Mouse (Mus musculus): Measurements from ENCODE around the gene Myo10. TPM values are rescaled to one million over a fixed set of nuclear protein-coding genes. Genes with fewer than 3 reads are reported as not detected.
A peak's percentile ranks its signal among the peaks of the same experiment; 100 is the strongest.

Gene Myo10
- polyA plus RNA-seq, 1 experiment from 2014 or later: 35.0 TPM

DNA sequence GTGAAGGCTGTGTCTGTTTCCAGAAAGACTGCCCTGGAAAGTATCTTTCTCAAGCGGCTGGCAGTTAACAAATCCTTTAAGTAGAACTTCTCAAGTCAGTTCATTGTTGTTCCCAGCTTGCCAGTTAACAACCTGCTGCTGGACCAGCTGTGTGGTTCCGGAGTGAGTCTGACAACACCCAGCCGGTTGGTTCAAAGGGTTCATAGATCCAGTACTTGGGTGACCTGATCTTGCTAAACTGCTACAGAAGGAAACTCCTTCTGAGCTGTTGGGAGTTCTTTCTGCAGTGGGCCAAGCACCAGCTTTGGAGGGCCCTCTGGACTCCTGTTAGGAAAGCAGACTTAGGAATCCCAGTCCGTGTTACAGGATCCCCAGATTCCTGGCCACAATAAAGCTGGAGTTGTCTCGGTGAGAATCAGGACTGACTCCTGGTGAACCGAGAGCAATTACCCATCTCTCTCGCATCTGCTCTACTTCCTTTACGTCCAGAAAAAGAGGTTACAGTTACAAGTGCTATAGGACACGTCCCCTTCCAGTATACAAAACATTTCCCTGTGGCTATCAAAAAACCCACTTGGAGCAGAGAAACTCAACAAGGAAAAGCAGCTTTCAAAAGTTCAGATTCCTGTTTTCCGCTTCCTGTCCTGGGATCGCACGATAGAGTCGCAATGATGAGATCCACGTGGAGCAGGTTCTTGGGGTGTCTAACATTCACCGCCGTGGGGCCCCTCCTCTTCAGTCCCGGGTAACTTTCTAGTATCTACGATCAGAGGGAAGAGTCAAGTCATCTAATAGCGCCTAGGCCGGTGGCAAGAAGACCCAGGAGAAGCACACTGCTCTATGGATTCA, 750 bp upstream of the Myo10 start:
- WGBS: 5% methylated on average over 20 of the region's 20 CpGs
- H3K9ac ChIP-seq: no peak overlapping the region
- no peak overlapping the region for H3K27ac ChIP-seq
- H3K4me3 ChIP-seq: peak overlapping the region; percentile 77
- peak; percentile 5; the same call in 1 of the 2 replicates for ATAC-seq (ENCODE audit: low FRiP score, low read depth)
- peak overlapping the region; percentile 94 for H3K4me2 ChIP-seq (replicated peaks)
- H3K27me3 ChIP-seq (replicated peaks): peaks cover 5% of the 10 kb centered on the region; the same call in 1 of the 2 replicates
- H3K36me3 ChIP-seq: no peaks in the 10 kb centered on the region
- H3K4me1 ChIP-seq: peaks cover 19% of the 10 kb centered on the region
- H3K9me3 ChIP-seq: no peaks in the 10 kb centered on the region

DNA sequence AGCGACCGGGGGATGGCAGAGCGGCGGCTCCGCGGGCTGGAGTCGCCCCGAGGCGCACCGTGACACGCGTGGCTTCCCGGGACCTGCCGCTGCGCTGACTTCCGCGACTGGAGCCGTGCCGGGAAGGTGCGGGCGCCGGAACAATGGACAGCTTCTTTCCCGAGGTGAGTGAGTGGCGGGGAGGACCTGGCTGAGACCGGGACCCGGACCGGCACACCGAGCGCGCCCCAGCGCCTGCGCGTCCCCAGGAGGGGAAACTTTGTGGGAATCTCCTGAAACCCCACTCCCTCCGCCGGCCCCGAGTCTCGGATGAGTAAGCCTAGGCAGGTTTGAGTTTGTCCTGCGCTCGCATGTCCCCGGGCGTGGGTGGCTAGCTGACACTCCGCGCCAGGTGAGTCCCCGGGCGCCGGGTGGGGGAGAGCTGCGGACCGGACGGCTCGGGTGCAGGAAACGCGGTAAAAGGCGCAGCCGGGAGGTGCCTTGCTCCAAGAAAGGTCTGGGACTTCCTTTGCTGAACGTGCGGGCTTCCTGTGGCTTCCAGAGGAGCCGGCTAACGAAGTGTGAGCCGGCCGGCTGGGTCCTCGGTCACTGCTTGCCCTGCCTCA, 644 bp downstream of the Myo10 start:
- peaks cover 5% of the 10 kb centered on the region; the same call in 1 of the 2 replicates for H3K27me3 ChIP-seq (replicated peaks)
- peak overlapping the region; percentile 72 for H3K9ac ChIP-seq
- no peaks in the 10 kb centered on the region for H3K36me3 ChIP-seq
- WGBS: under 1% methylated on average over 61 of the region's 61 CpGs
- H3K4me1 ChIP-seq: peaks cover 19% of the 10 kb centered on the region
- H3K4me2 ChIP-seq (replicated peaks): peak overlapping the region; percentile 94
- H3K4me3 ChIP-seq: peak overlapping the region; percentile 77
- no peaks in the 10 kb centered on the region for H3K9me3 ChIP-seq
- H3K27ac ChIP-seq: 0 out of 2 replicates have a peak overlapping the region, but pooled peaks have one; percentile 26
- peak; percentile 52; the same call in 1 of the 2 replicates for ATAC-seq (ENCODE audit: low FRiP score, low read depth)

DNA sequence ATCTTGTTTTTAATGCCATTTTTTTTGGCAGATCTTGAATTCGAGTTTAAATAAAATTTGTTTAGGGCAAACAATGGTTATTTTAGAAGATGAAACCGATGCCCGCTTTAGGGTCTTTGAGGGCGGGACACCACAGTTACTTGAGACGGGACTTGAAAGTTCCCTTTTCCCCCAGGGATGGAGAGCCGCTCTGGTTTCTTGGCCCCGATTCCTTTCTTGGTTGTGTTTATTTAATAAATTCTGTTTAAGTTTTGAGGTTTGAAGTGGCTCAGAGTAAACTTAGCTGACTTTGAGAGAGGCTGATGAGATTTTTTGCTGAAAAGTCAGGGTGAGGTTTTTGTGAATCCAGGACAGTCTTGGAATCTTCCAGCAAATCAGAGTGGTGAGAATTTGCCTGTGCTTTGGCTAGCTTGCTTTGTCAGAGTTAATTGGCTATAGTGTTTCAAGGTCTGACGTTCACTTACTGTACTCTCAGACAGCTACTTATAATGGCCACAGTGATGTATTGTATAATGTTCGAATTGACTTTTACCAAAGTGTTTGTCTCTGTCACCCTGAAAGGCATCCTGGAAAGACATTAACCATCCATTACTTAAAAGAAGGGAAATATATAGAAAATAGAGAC, 1.3 kb downstream of the Myo10 start:
- ATAC-seq (ENCODE audit: low FRiP score, low read depth): no peak
- Histone ChIP-seq H3K9me3 (no peaks in the 10 kb centered on the region), H3K4me2 (replicated peaks) (peak overlapping the region; percentile 94), H3K27ac (no peak overlapping the region), H3K9ac (peak overlapping the region; percentile 72), H3K36me3 (no peaks in the 10 kb centered on the region), H3K27me3 (replicated peaks) (peaks cover 5% of the 10 kb centered on the region; the same call in 1 of the 2 replicates), H3K4me1 (peaks cover 19% of the 10 kb centered on the region), H3K4me3 (peak overlapping the region; percentile 77)
- 7% methylated on average over 9 of the region's 9 CpGs for WGBS

DNA sequence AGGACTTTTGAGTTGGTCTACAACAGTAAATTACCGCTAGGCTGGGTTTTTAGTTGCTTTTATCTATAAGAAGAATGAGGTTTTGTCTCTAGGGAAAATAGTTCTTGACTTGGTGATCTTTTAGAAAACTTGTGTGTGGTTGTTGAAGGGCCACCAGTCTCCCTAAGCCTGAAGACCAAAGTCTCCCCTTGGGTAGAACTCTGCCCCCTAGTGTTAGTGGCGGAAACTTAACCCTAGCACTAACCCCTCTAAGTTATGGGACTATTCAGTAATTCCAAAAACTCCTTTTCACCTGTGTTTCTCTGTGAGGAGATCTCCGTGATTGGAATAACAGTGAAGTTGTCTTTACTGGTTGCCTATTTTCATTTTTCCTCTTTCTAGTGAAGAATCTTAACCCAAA, 1.9 kb downstream of the Myo10 start:
- 59% methylated on average over 3 of the region's 3 CpGs for WGBS
- H3K36me3 ChIP-seq: no peaks in the 10 kb centered on the region
- no peak overlapping the region for H3K9ac ChIP-seq
- H3K4me2 ChIP-seq (replicated peaks): peak overlapping the region; percentile 94
- H3K4me3 ChIP-seq: no peak overlapping the region
- H3K27ac ChIP-seq: no peak overlapping the region
- no peaks in the 10 kb centered on the region for H3K9me3 ChIP-seq
- peaks cover 5% of the 10 kb centered on the region; the same call in 1 of the 2 replicates for H3K27me3 ChIP-seq (replicated peaks)
- no peak for ATAC-seq (ENCODE audit: low FRiP score, low read depth)
- H3K4me1 ChIP-seq: peaks cover 19% of the 10 kb centered on the region

DNA sequence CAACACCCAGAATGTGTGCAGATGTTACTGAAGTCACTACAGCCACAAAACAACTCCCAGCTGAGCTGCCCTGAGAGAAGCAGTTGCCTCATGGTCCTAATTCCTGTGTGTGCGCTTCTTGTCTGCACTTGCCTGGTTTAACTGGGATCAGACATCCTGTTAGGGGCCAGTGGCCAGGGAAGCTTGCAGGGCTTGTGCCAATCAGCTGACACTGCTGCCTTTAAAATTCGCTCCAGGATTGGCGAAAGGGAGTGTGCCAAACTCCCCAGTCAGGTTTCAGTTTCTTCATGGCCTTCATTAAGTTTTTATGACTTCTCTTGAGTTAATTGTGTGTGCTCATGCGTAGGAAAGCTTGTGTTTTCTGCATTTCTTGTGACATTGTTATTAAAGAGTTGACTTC, 3.1 kb downstream of the Myo10 start:
- Histone ChIP-seq H3K4me2 (replicated peaks) (0 out of 2 replicates have a peak overlapping the region, but pooled peaks have one; percentile 5), H3K4me3 (no peak overlapping the region)
- no peak for ATAC-seq (ENCODE audit: low FRiP score, low read depth)

DNA sequence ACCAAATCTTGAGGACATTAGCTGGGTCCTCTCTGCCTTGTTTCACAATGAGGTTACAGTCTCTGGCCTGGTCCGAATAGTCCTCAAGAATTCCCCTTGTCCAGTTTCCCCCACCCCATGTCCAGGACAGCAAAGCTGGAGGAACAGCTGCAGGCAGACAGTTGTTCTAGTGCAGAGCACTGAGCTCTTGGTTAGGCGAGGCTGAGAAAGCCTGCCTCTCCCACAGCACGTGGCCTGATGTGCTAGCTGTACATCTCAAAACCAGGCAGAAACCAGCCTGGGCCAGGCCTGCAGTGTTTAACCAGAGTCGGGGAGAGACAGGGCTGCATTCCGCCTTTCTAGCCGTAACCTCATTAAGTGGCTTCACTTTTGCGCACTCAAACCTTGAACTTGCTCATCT, 4.7 kb downstream of the Myo10 start:
- Histone ChIP-seq H3K36me3 (no peaks in the 10 kb centered on the region), H3K4me1 (peaks cover 19% of the 10 kb centered on the region), H3K27ac (no peak overlapping the region), H3K9ac (no peak overlapping the region), H3K4me3 (no peak overlapping the region), H3K27me3 (replicated peaks) (0 out of 2 replicates have a peak, but pooled peaks cover 2% of the 10 kb centered on the region), H3K4me2 (replicated peaks) (no peak overlapping the region), H3K9me3 (no peaks in the 10 kb centered on the region)
- ATAC-seq (ENCODE audit: low FRiP score, low read depth): no peak
- WGBS: 85% methylated on average over 7 of the region's 7 CpGs

More for the DNA sequence above, 3.1 kb downstream of the Myo10 start:
- no peak overlapping the region for H3K27ac ChIP-seq
- no peaks in the 10 kb centered on the region for H3K9me3 ChIP-seq
- no peaks in the 10 kb centered on the region for H3K36me3 ChIP-seq
- H3K27me3 ChIP-seq (replicated peaks): peaks cover 5% of the 10 kb centered on the region; the same call in 1 of the 2 replicates
- 59% methylated on average over 4 of the region's 4 CpGs for WGBS
- no peak overlapping the region for H3K9ac ChIP-seq
- peaks cover 19% of the 10 kb centered on the region for H3K4me1 ChIP-seq

DNA sequence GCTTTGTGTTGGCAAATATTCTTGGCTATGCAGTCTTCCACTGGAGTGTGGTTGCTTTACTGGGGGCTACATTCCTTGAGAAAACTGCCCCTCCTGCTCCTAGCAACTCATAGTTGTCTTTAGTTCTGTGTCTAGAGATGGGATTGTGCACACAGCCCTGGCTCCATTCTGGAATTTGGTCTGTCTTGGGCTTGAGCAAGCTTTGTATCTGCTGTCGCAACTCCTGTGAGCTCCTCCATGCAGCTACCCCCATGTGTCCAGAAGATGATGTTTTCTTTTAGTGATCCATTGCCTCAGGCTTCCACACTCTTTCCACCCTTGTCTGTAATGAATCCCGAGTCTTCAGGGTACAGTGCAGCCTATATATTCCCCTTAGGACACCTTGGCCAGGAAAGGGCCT, 5.9 kb downstream of the Myo10 start:
- H3K4me1 ChIP-seq: peaks cover 23% of the 10 kb centered on the region
- WGBS: 92% methylated on average over 2 of the region's 2 CpGs
- no peak overlapping the region for H3K9ac ChIP-seq
- no peak overlapping the region for H3K27ac ChIP-seq
- 0 out of 2 replicates have a peak, but pooled peaks cover 2% of the 10 kb centered on the region for H3K27me3 ChIP-seq (replicated peaks)
- ATAC-seq (ENCODE audit: low FRiP score, low read depth): no peak
- no peak overlapping the region for H3K4me2 ChIP-seq (replicated peaks)
- no peaks in the 10 kb centered on the region for H3K36me3 ChIP-seq
- no peak overlapping the region for H3K4me3 ChIP-seq
- no peaks in the 10 kb centered on the region for H3K9me3 ChIP-seq

DNA sequence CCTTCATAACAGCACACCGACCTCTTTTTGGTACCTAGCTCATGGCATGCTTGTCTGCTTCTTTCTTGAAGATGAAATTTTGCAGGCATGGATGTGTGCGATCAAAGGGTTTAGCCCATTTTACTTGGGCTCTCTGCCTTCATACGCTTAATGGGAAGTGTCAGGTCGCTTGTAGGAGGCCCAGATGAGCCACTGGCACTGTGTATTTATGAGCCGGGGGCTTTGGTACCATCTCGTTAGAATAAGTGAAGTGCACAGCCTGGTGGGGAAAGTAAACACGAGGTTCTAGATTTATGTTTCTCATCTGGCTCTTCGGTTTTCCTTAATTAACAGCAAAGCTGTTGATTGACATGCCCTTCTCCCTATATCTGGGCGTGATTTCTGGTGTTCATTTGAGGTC, 8.4 kb downstream of the Myo10 start:
- Histone ChIP-seq H3K4me3 (no peak overlapping the region), H3K4me1 (peaks cover 8% of the 10 kb centered on the region), H3K9ac (no peak overlapping the region), H3K27ac (no peak overlapping the region), H3K9me3 (no peaks in the 10 kb centered on the region), H3K27me3 (replicated peaks) (no peaks in the 10 kb centered on the region), H3K36me3 (no peaks in the 10 kb centered on the region), H3K4me2 (replicated peaks) (no peak overlapping the region)
- WGBS: 73% methylated on average over 9 of the region's 9 CpGs
- ATAC-seq (ENCODE audit: low FRiP score, low read depth): no peak

DNA sequence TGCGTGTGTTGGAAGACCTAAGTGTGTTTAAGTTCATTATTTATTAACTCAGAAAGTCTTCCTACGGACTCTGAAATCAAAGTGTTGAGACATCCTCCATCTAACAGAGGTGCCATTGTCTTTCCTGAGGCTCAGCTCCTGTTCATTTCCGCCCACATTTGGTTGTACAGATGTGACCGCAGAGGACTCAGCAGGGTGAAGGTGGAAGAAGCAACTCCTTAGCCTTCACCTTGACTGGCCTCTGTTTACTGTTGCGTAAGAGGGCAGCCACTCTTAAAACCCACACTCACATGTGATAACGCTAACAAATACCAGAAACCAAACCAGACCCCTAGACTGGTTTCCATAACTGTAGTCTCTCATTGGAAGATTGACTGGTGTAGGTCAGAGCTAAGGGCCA, 9.0 kb downstream of the Myo10 start:
- no peaks in the 10 kb centered on the region for H3K36me3 ChIP-seq
- no peak overlapping the region for H3K4me2 ChIP-seq (replicated peaks)
- WGBS: 89% methylated on average over 6 of the region's 6 CpGs
- H3K9me3 ChIP-seq: no peaks in the 10 kb centered on the region
- ATAC-seq (ENCODE audit: low FRiP score, low read depth): no peak
- no peak overlapping the region for H3K4me3 ChIP-seq
- no peak overlapping the region for H3K27ac ChIP-seq
- no peak overlapping the region for H3K9ac ChIP-seq
- H3K27me3 ChIP-seq (replicated peaks): no peaks in the 10 kb centered on the region
- peaks cover 4% of the 10 kb centered on the region; the same call in 1 of the 2 replicates for H3K4me1 ChIP-seq

DNA sequence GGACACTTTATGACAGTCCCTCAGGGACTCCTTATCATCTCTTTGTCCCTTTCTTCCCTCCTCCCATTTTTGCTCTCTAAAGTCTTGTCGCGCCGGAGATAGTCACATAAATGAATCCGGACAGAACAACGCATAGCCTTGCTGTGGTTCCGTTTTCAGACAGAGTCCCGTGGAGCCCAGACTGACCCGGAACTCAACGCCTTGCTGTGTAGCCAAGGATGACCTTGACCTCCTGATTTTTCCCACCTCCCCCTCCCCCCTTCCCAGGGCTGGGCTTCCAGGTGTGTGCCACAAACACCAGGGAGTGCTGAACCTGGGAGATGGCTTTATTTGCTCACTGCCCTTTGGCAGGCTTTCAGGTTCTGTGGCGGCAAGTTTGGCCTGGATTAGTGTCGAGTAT, 10.6 kb downstream of the Myo10 start:
- ATAC-seq (ENCODE audit: low FRiP score, low read depth): no peak
- 81% methylated on average over 11 of the region's 11 CpGs for WGBS
- no peaks in the 10 kb centered on the region for H3K9me3 ChIP-seq

DNA sequence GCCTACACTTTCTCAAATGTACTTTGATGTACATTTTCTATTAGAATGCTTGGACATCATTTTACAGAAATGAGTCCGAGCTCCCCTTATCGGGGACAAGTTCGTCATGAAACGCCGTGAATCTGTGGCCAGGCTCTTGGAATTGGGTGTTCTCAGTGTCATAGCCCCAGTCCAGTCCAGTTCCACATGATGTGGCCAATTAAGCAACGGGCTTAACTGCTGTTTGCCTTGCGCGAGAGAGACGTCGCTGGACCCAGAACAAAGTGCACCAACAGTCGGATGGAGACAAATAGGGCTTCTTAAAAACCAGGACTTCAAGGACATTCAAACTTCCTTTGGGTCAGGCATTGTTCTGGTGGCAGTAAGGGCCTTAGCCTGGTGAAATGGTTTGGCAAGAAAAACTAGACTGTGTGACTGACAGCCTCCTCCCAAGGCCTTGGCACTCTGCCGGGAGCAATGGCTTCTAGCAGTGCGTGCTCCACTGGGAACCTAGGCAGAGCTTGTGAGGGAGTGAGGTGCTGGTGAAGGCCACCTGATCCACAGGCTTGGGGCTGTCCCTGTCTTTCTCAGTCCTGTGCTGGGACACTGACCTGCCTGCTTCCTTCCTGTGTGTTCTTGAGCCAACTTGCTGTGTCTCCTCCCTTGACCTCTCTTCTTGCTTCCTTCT, 11.5 kb downstream of the Myo10 start:
- Histone ChIP-seq H3K9ac (no peak overlapping the region), H3K9me3 (no peaks in the 10 kb centered on the region), H3K4me1 (peaks cover 4% of the 10 kb centered on the region; the same call in 1 of the 2 replicates), H3K27ac (no peak overlapping the region), H3K27me3 (replicated peaks) (no peaks in the 10 kb centered on the region), H3K36me3 (no peaks in the 10 kb centered on the region), H3K4me2 (replicated peaks) (no peak overlapping the region), H3K4me3 (no peak overlapping the region)
- 87% methylated on average over 13 of the region's 13 CpGs for WGBS
- ATAC-seq (ENCODE audit: low FRiP score, low read depth): no peak

More for the DNA sequence above, 10.6 kb downstream of the Myo10 start:
- no peaks in the 10 kb centered on the region for H3K27me3 ChIP-seq (replicated peaks)
- H3K4me2 ChIP-seq (replicated peaks): no peak overlapping the region
- H3K27ac ChIP-seq: no peak overlapping the region
- H3K4me1 ChIP-seq: peaks cover 4% of the 10 kb centered on the region; the same call in 1 of the 2 replicates
- no peak overlapping the region for H3K9ac ChIP-seq
- H3K36me3 ChIP-seq: no peaks in the 10 kb centered on the region
- H3K4me3 ChIP-seq: no peak overlapping the region
